Mouse (Mus musculus): Measurements from ENCODE around the gene Pqlc2. TPM values are rescaled to one million over a fixed set of nuclear protein-coding genes. Genes with fewer than 3 reads are reported as not detected.

Gene Pqlc2
- polyA plus RNA-seq, 1 experiment from 2014 or later: 20.9 TPM

GRCm38 (mm10) chr4:139298671-139299366, 11.7 kb downstream of the Pqlc2 start:
- Histone ChIP-seq H3K36me3 (ENCODE audit: control insufficient read depth, insufficient read depth, low read length) (peaks cover 10% of the 10 kb centered on the region), H3K9me3 (ENCODE audit: control insufficient read depth, low read length) (no peaks in the 10 kb centered on the region), H3K27me3 (ENCODE audit: control insufficient read depth, insufficient read depth, low read length) (no peaks in the 10 kb centered on the region), H3K4me1 (replicated peaks; ENCODE audit: control insufficient read depth, insufficient read depth) (no peaks in the 10 kb centered on the region), H3K27ac (replicated peaks) (no peak overlapping the region), H3K9ac (ENCODE audit: low read length) (no peak overlapping the region), H3K4me3 (ENCODE audit: low read depth, low read length) (no peak overlapping the region), H3K4me2 (replicated peaks; ENCODE audit: low read depth) (no peak overlapping the region)
- no peak for TF ChIP-seq CTCF (IDR thresholded peaks at IDR 0.05; ENCODE audit: low read depth)
- TF ChIP-seq EP300 (optimal IDR thresholded peaks at IDR 0.05): no peak
- 67% methylated on average over 12 of the region's 12 CpGs for WGBS
- DNase-seq (ENCODE audit: low spot score): no peak
- no peak for ATAC-seq (ENCODE audit: low FRiP score, low TSS enrichment)

- Histone ChIP-seq H3K4me2 (replicated peaks; ENCODE audit: low read depth) (no peak overlapping the region), H3K9ac (ENCODE audit: low read length) (no peak overlapping the region), H3K9me3 (ENCODE audit: control insufficient read depth, low read length) (no peaks in the 10 kb centered on the region), H3K27me3 (ENCODE audit: control insufficient read depth, insufficient read depth, low read length) (no peaks in the 10 kb centered on the region), H3K4me1 (replicated peaks; ENCODE audit: control insufficient read depth, insufficient read depth) (no peaks in the 10 kb centered on the region), H3K36me3 (ENCODE audit: control insufficient read depth, insufficient read depth, low read length) (peaks cover 10% of the 10 kb centered on the region), H3K27ac (replicated peaks) (no peak overlapping the region), H3K4me3 (ENCODE audit: low read depth, low read length) (no peak overlapping the region)
- DNase-seq (ENCODE audit: low spot score) (no peak), ATAC-seq (ENCODE audit: low FRiP score, low TSS enrichment) (no peak)
- TF ChIP-seq EP300 (optimal IDR thresholded peaks at IDR 0.05) (no peak), CTCF (IDR thresholded peaks at IDR 0.05; ENCODE audit: low read depth) (no peak)
- 89% methylated on average over 4 of the region's 4 CpGs for WGBS
Measured at GRCm38 (mm10) chr4:139297566-139297965, 12.9 kb downstream of the Pqlc2 start.

GRCm38 (mm10) chr4:139292038-139292437, 18.5 kb downstream of the Pqlc2 start:
- Histone ChIP-seq H3K4me1 (replicated peaks; ENCODE audit: control insufficient read depth, insufficient read depth) (no peaks in the 10 kb centered on the region), H3K9ac (ENCODE audit: low read length) (no peak overlapping the region), H3K27me3 (ENCODE audit: control insufficient read depth, insufficient read depth, low read length) (no peaks in the 10 kb centered on the region), H3K9me3 (ENCODE audit: control insufficient read depth, low read length) (no peaks in the 10 kb centered on the region), H3K4me3 (ENCODE audit: low read depth, low read length) (no peak overlapping the region), H3K36me3 (ENCODE audit: control insufficient read depth, insufficient read depth, low read length) (peaks cover 32% of the 10 kb centered on the region), H3K4me2 (replicated peaks; ENCODE audit: low read depth) (no peak overlapping the region), H3K27ac (replicated peaks) (no peak overlapping the region)
- no peak for TF ChIP-seq CTCF (IDR thresholded peaks at IDR 0.05; ENCODE audit: low read depth)
- TF ChIP-seq EP300 (optimal IDR thresholded peaks at IDR 0.05): no peak
- ATAC-seq (ENCODE audit: low FRiP score, low TSS enrichment) (no peak), DNase-seq (ENCODE audit: low spot score) (no peak)
- WGBS: 94% methylated on average over 5 of the region's 5 CpGs

GRCm38 (mm10) chr4:139291099-139291498, 19.4 kb downstream of the Pqlc2 start:
- H3K4me2 ChIP-seq (replicated peaks; ENCODE audit: low read depth): no peak overlapping the region
- H3K27ac ChIP-seq (replicated peaks): no peak overlapping the region
- no peak for TF ChIP-seq EP300 (optimal IDR thresholded peaks at IDR 0.05)
- no peak for TF ChIP-seq CTCF (IDR thresholded peaks at IDR 0.05; ENCODE audit: low read depth)
- ATAC-seq (ENCODE audit: low FRiP score, low TSS enrichment) (no peak), DNase-seq (ENCODE audit: low spot score) (no peak)
- H3K4me3 ChIP-seq (ENCODE audit: low read depth, low read length): no peak overlapping the region
- WGBS: 89% methylated on average over 16 of the region's 16 CpGs
- no peak overlapping the region for H3K9ac ChIP-seq (ENCODE audit: low read length)
- peaks cover 34% of the 10 kb centered on the region for H3K36me3 ChIP-seq (ENCODE audit: control insufficient read depth, insufficient read depth, low read length)
- H3K4me1 ChIP-seq (replicated peaks; ENCODE audit: control insufficient read depth, insufficient read depth): no peaks in the 10 kb centered on the region
- H3K9me3 ChIP-seq (ENCODE audit: control insufficient read depth, low read length): no peaks in the 10 kb centered on the region
- no peaks in the 10 kb centered on the region for H3K27me3 ChIP-seq (ENCODE audit: control insufficient read depth, insufficient read depth, low read length)

- Histone ChIP-seq H3K9me3 (ENCODE audit: control insufficient read depth, low read length) (no peaks in the 10 kb centered on the region), H3K27ac (replicated peaks) (no peak overlapping the region), H3K4me1 (replicated peaks; ENCODE audit: control insufficient read depth, insufficient read depth) (no peaks in the 10 kb centered on the region), H3K27me3 (ENCODE audit: control insufficient read depth, insufficient read depth, low read length) (no peaks in the 10 kb centered on the region), H3K4me3 (ENCODE audit: low read depth, low read length) (no peak overlapping the region), H3K4me2 (replicated peaks; ENCODE audit: low read depth) (no peak overlapping the region), H3K36me3 (ENCODE audit: control insufficient read depth, insufficient read depth, low read length) (peaks cover 45% of the 10 kb centered on the region), H3K9ac (ENCODE audit: low read length) (no peak overlapping the region)
- 68% methylated on average over 10 of the region's 10 CpGs for WGBS
- peak; percentile 60 for DNase-seq (ENCODE audit: low spot score)
- ATAC-seq (ENCODE audit: low FRiP score, low TSS enrichment): no peak
- TF ChIP-seq EP300 (optimal IDR thresholded peaks at IDR 0.05) (no peak), CTCF (IDR thresholded peaks at IDR 0.05; ENCODE audit: low read depth) (peak; percentile 83)
Measured at GRCm38 (mm10) chr4:139289017-139289416, 21.5 kb downstream of the Pqlc2 start.

GRCm38 (mm10) chr4:139287122-139287863, 23.2 kb downstream of the Pqlc2 start:
- ATAC-seq (ENCODE audit: low FRiP score, low TSS enrichment) (peak; percentile 58), DNase-seq (ENCODE audit: low spot score) (peak; percentile 90)
- Histone ChIP-seq H3K27ac (replicated peaks) (no peak overlapping the region), H3K4me2 (replicated peaks; ENCODE audit: low read depth) (no peak overlapping the region), H3K27me3 (ENCODE audit: control insufficient read depth, insufficient read depth, low read length) (no peaks in the 10 kb centered on the region), H3K36me3 (ENCODE audit: control insufficient read depth, insufficient read depth, low read length) (peaks cover 48% of the 10 kb centered on the region), H3K4me1 (replicated peaks; ENCODE audit: control insufficient read depth, insufficient read depth) (no peaks in the 10 kb centered on the region), H3K9me3 (ENCODE audit: control insufficient read depth, low read length) (no peaks in the 10 kb centered on the region), H3K4me3 (ENCODE audit: low read depth, low read length) (no peak overlapping the region), H3K9ac (ENCODE audit: low read length) (no peak overlapping the region)
- TF ChIP-seq CTCF (IDR thresholded peaks at IDR 0.05; ENCODE audit: low read depth): peak; percentile 97
- TF ChIP-seq EP300 (optimal IDR thresholded peaks at IDR 0.05): no peak
- WGBS: 70% methylated on average over 18 of the region's 18 CpGs

All from stomach, postnatal 0 days (tissue).